Mouse (Mus musculus) CD4-positive, CD25-positive, alpha-beta regulatory T cell, adult 2 months (primary cell): ENCODE measurements around the gene Ttll11.

Source experiments
- DNase-seq: peaks from one replicate; pipeline ENCODE4 v3.0.0-alpha.2; 2012; ENCODE audit warnings: low read depth, low spot score

Gene Ttll11

DNA sequence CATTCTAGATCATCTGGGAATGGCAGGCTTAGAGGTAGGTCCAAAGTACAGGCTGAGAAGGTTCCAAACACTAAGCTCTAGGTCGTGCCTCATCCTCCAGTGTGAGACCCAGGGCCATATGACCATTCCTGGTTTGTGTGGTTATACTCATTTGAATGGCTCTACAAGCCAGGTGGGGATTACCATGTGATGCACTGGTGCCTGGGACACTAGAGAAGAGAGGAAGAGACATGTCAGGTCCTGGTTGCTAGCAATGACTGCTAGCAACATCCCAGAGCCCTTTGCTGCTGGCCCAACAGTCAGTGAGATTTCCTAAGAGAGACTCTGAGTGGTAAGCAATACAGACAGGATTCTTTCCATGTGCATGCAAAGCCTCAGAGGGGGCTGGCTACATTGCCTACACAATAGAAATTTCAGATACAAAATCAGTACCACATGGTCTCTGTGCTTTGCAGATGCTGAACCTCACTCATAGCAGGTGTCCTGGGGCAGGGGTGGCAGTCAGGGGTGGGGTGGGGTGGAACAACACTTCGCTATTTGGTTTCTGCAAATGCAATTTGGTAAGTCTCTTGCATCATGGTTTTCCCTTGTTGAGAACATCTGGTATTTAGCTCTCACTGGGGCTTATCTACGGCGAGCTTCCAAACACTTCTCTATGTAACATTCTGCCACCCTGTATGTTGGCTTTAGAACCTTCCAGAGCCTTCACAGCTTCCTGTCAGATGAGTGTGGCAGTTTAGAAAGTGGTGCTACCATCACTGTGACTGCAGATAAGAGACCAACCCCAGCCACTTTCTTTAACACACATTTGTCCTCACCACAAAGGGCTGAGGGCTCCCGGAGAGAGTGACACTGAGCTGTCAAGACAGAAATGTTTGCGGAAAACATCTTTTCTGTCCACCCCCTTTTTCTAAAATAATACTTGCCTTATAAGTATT, 148.5 kb downstream of the Ttll11 start:
- no peak for DNase-seq

DNA sequence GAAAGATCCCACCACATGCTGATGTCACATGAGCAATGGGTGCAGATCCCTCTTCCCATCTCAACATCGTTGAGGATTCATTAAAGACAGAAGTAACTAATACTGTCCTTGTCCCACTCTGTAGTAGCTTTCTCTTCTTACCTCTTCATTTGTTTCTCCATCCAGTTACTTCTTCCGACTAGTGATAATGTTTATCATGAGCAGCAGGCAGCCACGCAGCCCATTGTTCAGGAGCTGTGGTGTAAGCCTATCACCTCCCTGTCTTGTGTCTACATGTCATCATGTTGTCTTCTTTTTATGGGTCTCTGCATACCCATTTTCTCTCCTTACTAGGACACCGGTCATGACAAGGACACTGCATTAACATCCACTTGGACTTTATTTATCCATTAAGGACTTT, 150.6 kb downstream of the Ttll11 start:
- no peak for DNase-seq

DNA sequence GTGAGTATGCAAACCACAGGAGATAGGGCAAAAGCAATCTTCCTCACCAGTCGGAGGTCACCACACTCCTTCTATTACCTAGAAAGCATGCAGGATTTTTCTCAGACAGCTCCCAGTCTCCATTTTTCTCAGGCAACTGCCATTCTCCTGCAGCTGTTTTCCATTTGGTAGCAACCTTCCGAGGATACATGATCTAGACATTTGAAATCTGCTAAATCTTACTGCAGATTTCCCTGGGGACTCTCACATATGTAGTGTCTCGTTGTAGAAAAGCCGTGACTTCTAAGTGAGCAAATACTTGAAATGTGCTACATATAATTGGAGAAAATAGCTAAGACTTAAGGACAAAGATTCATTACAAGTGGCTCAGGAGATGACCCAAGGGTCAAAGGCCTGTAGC, 151.8 kb downstream of the Ttll11 start:
- no peak for DNase-seq

DNA sequence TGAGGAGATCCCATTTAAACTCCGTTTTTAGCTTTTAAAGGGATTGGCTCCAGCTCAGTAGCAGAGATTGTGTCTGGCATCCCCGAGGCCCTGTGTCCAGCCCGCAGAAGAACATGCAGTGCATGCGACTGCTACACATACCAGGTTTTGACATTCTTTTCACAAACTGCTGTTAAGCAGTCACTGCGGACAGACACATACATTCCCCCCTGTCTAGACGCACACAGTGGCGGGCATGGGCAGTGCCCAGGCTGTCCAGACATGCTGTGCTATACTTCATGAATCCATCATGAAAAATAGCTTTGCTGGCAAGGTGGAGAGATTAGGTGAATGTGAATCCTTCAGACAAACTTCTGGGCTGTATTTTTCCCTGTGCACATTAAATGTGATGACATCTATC, 154.6 kb downstream of the Ttll11 start:
- no peak for DNase-seq

DNA sequence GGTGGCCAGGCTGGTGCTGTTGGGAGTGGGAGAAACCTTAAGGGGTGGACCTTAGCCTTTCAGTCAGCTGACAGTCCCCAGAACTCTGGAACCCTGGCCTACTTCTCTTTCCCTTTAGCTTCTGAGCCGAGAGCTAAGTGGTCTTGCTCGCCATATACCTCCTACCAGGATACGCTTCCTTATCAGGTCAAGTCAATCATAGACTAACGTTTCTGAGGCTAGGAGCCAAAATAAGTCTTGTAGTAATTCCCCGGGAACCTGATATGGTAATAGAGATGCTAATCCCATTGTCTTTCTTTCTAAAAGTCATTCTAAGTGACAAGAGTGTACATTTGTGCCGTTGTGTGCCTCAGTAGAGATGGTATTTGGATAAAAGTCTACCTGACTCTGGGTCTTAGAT, 156.1 kb downstream of the Ttll11 start:
- DNase-seq = no peak

- no peak for DNase-seq
Observed at GRCm38 (mm10) chr2:35818883-35819282, 160.8 kb downstream of the Ttll11 start.

- no peak for DNase-seq
Observed at GRCm38 (mm10) chr2:35816056-35816661, 163.6 kb downstream of the Ttll11 start.

DNA sequence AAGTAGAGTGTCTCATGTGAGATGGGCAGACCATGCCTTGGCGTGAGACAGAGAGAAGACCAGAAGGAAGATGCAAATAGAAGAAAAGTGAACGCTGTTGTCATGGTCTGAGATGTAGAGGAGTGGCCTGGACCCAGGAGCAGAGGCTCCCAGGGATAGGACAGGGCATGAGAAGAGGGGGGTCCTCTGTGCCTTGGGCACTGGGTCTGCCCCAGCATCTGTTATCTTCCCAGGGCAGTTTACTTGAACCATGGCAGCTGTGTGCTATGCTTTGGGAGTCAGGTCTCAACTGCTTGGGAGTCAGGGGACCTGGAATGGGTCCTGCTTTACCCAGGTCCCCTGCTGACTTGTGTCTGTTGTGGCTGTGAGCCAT, 167.2 kb downstream of the Ttll11 start:
- DNase-seq = no peak

GRCm38 (mm10) chr2:35811801-35812560, 167.7 kb downstream of the Ttll11 start:
- DNase-seq = no peak

DNA sequence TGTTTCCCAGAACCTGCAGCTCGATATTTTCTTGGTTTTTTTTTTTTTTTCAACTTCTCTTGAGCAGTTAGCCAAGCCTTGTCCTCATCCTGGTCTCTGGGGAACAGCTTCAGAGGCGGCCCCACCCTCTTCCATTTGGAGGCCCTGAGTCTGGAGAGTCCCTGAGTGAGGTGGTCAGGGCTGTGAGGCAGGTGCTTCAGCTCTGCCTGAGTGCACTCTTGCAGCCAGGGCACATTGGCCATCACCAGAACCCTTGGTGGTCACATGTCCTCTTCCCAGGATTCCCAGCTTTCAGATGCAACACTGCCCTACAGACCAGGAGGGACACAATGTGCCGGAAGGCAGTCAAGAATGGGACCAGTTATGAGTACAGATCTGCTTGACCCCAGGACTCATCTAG, 169.7 kb downstream of the Ttll11 start:
- no peak for DNase-seq

- no peak for DNase-seq
Observed at GRCm38 (mm10) chr2:35809141-35809540, 170.6 kb downstream of the Ttll11 start.

DNA sequence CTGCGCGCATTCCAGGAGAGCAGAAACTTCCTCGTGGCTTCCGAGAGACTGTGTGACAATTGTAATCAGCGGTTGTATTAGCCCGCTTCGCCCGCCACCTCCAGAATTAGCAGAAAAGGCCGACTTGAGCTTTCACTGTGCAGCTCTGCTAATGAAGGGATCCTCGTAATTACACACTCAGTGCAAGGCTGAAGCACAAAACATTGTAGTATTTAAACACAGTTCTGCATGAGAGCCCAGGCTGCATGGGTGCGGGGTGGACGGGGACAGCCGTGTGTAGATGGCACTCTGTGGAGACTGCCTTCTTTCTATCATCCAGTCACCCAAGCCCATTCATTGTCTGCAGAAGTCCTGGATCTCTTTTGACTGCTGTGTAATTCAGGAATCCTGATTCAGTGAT, 173.8 kb downstream of the Ttll11 start:
- no peak for DNase-seq

GRCm38 (mm10) chr2:35803095-35803494, 176.6 kb downstream of the Ttll11 start:
- DNase-seq = no peak

DNA sequence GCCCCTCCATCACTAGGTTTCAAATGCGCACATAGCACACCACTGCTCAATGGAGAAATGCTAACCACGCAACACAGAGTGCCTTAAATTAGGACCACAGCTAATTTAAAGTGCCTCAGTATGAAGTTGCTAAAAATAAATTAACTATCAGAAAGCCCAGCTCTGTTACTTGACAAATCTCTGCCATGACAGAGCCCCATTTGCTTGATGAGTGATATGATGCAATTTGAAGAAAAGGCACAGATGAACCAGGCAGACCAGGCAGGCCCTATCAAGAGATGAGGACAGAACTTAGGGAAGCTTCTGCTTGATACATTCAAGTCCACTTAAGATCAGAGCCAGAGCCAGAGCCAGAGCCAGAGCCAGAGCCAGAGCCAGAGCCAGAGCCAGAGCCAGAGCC, 178.0 kb downstream of the Ttll11 start:
- no peak for DNase-seq

GRCm38 (mm10) chr2:35799073-35799472, 180.6 kb downstream of the Ttll11 start:
- DNase-seq = no peak

- no peak for DNase-seq
Observed at GRCm38 (mm10) chr2:35797998-35798397, 181.7 kb downstream of the Ttll11 start.

- no peak for DNase-seq
Observed at GRCm38 (mm10) chr2:35789362-35790326, 190.1 kb downstream of the Ttll11 start.

- DNase-seq = no peak
Observed at GRCm38 (mm10) chr2:35785877-35786276, 193.8 kb downstream of the Ttll11 start.

DNA sequence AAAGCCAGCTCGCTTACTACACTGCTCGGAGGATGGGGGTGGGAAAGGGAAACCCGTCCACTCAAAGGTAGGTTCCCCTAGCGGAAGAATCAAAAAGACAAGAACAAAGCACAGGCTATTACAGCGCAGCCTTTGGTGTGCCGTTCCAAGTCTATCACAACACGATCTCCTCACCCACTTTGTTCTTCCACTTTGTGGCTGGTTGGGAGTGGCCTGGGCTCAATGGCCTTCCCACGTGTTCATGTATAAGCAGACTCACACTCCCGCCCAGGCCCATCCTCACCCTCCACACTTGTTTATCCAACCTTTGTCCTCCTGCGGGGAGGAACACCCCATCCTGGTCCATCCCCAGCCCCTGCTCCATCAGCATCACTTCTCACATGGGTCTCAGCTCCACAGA, 196.3 kb downstream of the Ttll11 start:
- no peak for DNase-seq

DNA sequence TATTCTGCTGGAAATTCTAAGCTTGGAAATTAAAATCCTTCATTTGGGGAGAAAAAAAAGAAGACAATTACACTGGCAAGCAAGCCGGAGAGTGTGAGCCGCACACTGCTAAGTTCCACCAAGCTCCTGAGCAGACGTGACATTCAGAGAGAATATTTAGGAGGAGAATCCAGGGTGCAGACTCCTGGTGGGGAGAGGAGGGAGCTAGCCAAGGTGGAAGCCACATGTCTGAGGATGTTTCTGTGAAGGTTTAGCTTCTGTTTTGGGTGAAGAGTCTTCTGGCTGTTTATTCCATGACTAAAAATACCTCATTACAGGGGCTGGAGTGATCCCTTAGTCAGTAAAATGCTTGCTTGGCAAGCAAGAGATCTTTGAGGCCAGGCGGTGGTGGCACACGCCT, 200.4 kb downstream of the Ttll11 start:
- DNase-seq = no peak

- DNase-seq = no peak
Observed at GRCm38 (mm10) chr2:35776935-35777334, 202.8 kb downstream of the Ttll11 start.
